Mouse (Mus musculus): Measurements from ENCODE around the gene Aatk.

- TF ChIP-seq CTCF (IDR thresholded peaks at IDR 0.05; ENCODE audit: low read depth, low read length): no peak
- TF ChIP-seq POLR2A (IDR thresholded peaks at IDR 0.05; ENCODE audit: insufficient read depth, low read length): no peak
These were observed 39.4 kb downstream of the Aatk start for GRCm38 (mm10) chr11:120007496-120008080.
